Mouse (Mus musculus) bone marrow macrophage, adult 2 months (primary cell): ENCODE measurements around the gene Cep57. TPM values are rescaled to one million over a fixed set of nuclear protein-coding genes. Genes with fewer than 3 reads are reported as not detected.
"Not testable (repeated sequence)": the region's sequence is repeated elsewhere in the genome, so short reads cannot be mapped to it uniquely, and the experiment has no call there.

Experiments
- H3K27ac ChIP-seq: 2 replicates; pipeline ENCODE4 v1.5.1; 2012; ENCODE audit warnings: low read depth, low read length; ENCODE audit not compliant: insufficient read depth
- H3K4me1 ChIP-seq: 2 replicates; pipeline ENCODE4 v1.6.1; 2012; ENCODE audit warnings: low read length; ENCODE audit not compliant: control insufficient read depth, insufficient read depth
- H3K4me3 ChIP-seq: 2 replicates; pipeline ENCODE4 v1.5.1; 2012; ENCODE audit warnings: mild to moderate bottlenecking, low read length, moderate library complexity; ENCODE audit not compliant: insufficient read depth
- CTCF ChIP-seq: IDR thresholded peaks from 2 replicates; pipeline ENCODE4 v1.5.1; 2012; ENCODE audit warnings: low read depth, mild to moderate bottlenecking, low read length, moderate library complexity
- POLR2A ChIP-seq: IDR thresholded peaks from 2 replicates; pipeline ENCODE4 v1.6.1; 2012; ENCODE audit warnings: mild to moderate bottlenecking, low read depth, low read length, borderline replicate concordance
- polyA plus RNA-seq: library from polyadenylated mRNA; stranded (reverse); fragments of >200 nt; gene quantifications from 2 replicates; pipeline ENCODE4 v1.2.4, GENCODE M21; 2012; ENCODE audit not compliant: missing spikeins, insufficient read depth, insufficient read length

Gene Cep57
- polyA plus RNA-seq, 1 experiment: 44.3 TPM

GRCm38 (mm10) chr9:13806854-13807253, 20.1 kb downstream of the Cep57 start:
- Histone ChIP-seq H3K4me3 (no peak overlapping the region), H3K27ac (no peak overlapping the region), H3K4me1 (peaks cover 5% of the 10 kb centered on the region)
- no peak for TF ChIP-seq POLR2A
- no peak for TF ChIP-seq CTCF

- no peak overlapping the region for H3K4me3 ChIP-seq
- H3K4me1 ChIP-seq: peaks cover 3% of the 10 kb centered on the region; the same call in 1 of the 2 replicates
- TF ChIP-seq CTCF: no peak
- TF ChIP-seq POLR2A: no peak
- H3K27ac ChIP-seq: no peak overlapping the region
Measured at GRCm38 (mm10) chr9:13804480-13804879, 22.4 kb downstream of the Cep57 start.

- Histone ChIP-seq H3K27ac (no peak overlapping the region), H3K4me1 (peaks cover 8% of the 10 kb centered on the region), H3K4me3 (no peak overlapping the region)
- TF ChIP-seq POLR2A (no peak), CTCF (no peak)
Measured at GRCm38 (mm10) chr9:13794756-13795155, 32.2 kb downstream of the Cep57 start.

- TF ChIP-seq POLR2A (no peak), CTCF (no peak)
- Histone ChIP-seq H3K27ac (no peak overlapping the region), H3K4me3 (no peak overlapping the region), H3K4me1 (peaks cover 8% of the 10 kb centered on the region)
Measured at GRCm38 (mm10) chr9:13794302-13794701, 32.6 kb downstream of the Cep57 start.

GRCm38 (mm10) chr9:13790864-13791263, 36.0 kb downstream of the Cep57 start:
- H3K4me1 ChIP-seq, H3K4me3 ChIP-seq, H3K27ac ChIP-seq: not testable (repeated sequence)

GRCm38 (mm10) chr9:13781985-13782384, 44.9 kb downstream of the Cep57 start:
- TF ChIP-seq CTCF (no peak), POLR2A (no peak)
- Histone ChIP-seq H3K4me1 (peaks cover 3% of the 10 kb centered on the region; the same call in 1 of the 2 replicates), H3K27ac (no peak overlapping the region), H3K4me3 (no peak overlapping the region)

- Histone ChIP-seq H3K4me1 (peaks cover 24% of the 10 kb centered on the region), H3K4me3 (no peak overlapping the region), H3K27ac (no peak overlapping the region)
- TF ChIP-seq POLR2A (no peak), CTCF (no peak)
Measured at GRCm38 (mm10) chr9:13774732-13775131, 52.2 kb downstream of the Cep57 start.

GRCm38 (mm10) chr9:13766570-13766969, 60.3 kb downstream of the Cep57 start:
- Histone ChIP-seq H3K4me3 (no peak overlapping the region), H3K4me1 (no peaks in the 10 kb centered on the region), H3K27ac (no peak overlapping the region)
- TF ChIP-seq CTCF (no peak), POLR2A (no peak)

- Histone ChIP-seq H3K4me1 (peaks cover 9% of the 10 kb centered on the region; the same call in 1 of the 2 replicates), H3K4me3 (no peak overlapping the region), H3K27ac (no peak overlapping the region)
- TF ChIP-seq CTCF (no peak), POLR2A (no peak)
Measured at GRCm38 (mm10) chr9:13765624-13766023, 61.3 kb downstream of the Cep57 start.

GRCm38 (mm10) chr9:13760430-13760829, 66.5 kb downstream of the Cep57 start:
- H3K4me3 ChIP-seq: no peak overlapping the region
- no peak for TF ChIP-seq POLR2A
- no peak overlapping the region for H3K27ac ChIP-seq
- peaks cover 14% of the 10 kb centered on the region for H3K4me1 ChIP-seq

Other genes with a start within 250 kb of the Cep57 start
- 33.6 and 35.9 TPM in 2 replicates for gene Mtmr2, start 78.7 kb downstream of the Cep57 start, polyA plus RNA-seq
- gene Fam76b, start 609 bp upstream of the Cep57 start, polyA plus RNA-seq: 58.7 and 65.8 TPM in 2 replicates